Mouse (Mus musculus) liver, adult (tissue): ENCODE data around the gene Alox12.

ENCODE experiments used
- GATA4 ChIP-seq: IDR thresholded peaks from 2 replicates; pipeline ENCODE4 v1.6.1; 2014; ENCODE audit warnings: mild to moderate bottlenecking, low read length; ENCODE audit not compliant: insufficient replicate concordance

Gene Alox12

DNA sequence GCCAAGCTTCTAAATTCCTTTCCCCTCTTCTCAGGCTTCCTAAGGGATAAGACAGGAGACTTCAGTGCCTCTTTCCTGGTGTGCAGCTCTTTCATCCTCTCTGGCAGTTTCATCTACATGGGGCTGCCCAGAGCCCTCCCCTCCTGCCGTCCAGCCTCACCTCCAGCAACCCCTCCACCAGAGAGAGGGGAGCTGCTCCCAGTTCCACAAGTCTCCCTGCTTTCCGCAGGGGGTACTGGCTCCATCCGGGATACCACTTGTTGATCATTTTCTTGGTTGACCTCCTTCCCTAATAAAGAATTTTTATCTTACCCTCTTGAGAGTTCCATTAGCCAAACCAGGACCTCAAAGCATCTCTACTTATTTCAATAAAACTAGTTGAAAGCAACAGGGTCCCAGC is 39.0 kb downstream of the Alox12 start:
- TF ChIP-seq GATA4: no peak

DNA sequence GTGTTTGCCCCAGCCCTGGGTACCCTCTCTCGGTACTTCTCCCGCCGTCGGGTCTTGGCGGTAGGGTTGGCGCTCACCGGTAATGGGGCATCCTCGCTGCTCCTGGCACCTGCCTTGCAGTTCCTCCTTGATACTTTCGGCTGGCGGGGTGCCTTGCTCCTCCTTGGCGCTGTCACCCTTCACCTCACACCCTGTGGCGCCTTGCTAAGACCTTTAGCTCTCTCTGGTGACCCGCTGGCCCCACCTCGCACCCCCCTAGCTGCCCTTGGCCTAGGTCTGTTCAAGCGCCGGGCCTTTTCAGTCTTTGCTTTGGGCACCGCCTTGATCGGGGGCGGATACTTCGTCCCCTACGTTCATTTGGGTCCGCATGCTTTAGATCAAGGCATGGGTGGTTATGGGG is 39.9 kb downstream of the Alox12 start:
- TF ChIP-seq GATA4: no peak

DNA sequence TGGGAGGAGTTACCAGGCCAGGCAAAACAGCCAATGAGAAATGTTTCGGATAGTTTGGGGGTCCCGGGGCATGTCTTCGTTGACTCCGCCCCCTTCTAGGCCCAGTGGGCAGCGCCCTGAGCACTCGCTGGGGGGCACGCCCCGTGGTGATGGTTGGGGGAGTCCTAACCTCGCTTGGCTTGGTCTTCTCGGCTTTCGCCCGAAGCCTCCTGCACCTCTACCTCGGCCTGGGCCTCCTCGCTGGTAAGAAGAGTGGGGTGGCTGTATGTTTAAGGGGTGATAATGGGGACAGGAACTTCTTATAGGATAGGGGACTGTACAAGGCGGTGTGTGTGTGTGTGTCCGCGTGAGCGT is 40.3 kb downstream of the Alox12 start:
- no peak for TF ChIP-seq GATA4

DNA sequence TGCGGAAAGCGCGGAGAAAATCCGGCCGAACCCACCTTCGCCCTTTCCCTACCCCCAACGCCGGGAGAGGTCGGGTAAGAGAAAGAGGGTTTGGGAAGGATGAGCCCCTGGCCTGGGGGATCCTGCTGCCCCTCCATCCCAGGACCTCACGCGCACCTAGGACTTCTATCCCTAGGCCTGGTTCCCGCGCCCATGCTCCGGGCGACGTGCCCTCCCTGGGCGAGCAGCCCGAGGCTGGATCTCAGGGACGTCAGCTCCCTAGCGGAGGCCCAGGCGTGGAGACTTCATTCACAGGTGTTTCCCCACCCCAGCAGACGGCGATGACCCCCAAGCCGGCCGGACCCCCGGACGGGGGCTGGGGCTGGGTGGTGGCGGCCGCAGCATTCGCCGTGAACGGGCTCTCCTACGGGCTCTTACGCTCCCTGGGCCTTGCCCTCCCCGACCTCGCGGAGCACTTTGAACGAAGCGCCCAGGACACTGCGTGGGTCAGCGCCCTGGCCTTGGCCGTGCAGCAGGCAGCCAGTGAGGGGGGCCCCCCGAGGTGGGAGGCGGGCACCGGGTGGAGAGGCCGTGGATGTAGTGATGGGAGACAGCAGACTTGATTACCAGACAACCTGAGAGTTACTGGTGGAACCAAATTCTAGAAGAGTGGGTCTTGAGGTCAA is 40.8 kb downstream of the Alox12 start:
- TF ChIP-seq GATA4: no peak

DNA sequence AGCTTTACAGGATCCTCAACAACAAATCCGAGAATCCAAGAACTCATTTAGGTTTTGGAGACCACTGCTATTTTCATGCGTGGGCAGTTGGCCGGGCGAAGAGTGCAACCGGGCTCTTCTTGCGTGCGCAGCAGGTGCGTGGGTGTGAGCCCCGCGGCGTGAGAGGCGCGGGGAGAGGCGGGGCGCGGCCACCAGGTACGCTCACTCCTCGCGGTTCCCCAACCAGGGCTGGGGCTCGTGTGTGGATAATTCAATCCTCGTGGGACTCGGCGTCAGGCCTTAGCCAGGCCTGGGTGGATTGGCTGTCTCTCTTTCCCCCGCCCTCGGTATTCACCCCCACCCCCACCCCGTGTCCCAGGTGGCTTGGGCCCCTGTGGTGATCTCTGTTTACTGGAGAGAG is 41.4 kb downstream of the Alox12 start:
- TF ChIP-seq GATA4: no peak

DNA sequence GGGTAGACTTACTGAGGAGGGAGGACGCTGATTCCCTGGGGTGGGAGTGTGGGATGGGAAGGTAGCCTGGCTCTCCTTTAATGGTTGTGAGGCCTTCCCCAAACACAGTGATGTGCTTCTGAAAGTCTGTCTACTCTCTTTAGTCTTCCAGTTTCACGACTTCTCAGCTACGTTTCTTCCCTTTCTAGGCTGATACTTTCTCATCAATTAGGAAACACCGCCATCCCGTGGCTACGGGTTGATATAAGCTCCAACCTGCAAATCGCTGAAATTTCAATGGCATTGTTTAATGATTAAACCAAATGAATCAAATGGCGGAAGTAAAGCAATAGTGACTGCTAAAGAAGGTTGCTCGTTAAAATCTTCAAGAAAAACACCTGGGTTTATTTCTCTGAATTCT is 42.3 kb downstream of the Alox12 start:
- TF ChIP-seq GATA4: no peak

DNA sequence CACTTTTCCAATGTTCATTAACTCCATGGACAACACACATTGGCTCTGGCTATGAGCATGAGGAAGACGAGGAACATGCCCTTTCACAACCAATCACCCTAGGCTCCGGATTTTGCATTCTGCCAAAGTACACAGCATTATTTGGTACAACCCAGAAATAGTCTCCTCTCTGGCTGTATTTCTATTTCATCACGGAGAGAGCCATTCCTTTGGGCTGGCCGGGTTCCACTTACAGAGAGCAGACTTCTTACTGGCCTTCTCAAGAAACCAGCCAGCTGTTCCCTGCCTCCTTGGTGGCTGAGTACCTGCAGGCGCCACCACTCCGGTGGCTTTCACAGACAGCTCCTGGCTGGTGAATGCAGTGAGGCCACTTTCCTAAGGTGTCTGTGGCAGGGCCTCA is 42.7 kb downstream of the Alox12 start, which contains the start of gene Slc16a11:
Slc16a11 (plus strand) TSS at position 330 of the 400 bp plus-strand sequence.
- no peak for TF ChIP-seq GATA4

DNA sequence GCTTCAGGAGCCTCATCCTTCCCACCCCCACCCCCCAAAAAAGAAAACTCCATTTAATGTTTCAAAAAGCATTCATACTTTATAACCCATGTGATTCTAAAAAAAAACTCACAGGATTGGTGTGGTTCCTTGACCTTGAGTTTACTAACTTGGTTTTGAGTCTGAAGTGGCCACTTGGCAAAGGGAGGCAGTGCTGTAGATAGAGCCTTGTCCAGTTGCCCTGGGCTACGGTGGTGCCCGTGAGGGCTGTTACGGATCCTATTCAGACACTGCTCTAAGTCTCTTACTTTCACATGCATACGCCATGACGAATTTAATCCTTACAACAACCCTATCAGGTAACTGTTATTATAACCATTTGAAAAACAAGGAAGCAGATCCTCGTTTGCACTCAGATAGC is 43.2 kb downstream of the Alox12 start:
- TF ChIP-seq GATA4: no peak

DNA sequence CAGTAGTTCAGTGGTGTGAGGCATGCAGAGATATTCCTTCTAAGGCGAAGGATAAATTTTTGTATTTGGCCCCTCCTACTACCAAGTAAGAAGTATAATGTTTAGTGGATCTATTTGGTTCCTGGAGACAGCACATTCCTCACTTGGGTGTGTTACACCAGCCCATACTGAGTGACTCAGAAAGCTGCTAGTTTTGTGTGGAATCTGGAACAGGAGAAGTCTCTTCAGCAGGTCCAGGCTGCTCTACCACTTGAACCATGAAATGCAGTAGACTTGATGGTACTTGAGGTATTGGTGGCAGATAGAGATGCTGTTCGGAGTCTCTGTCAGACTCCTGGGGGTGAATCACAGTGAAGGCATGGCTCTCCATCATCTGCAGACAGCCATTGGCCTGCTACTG is 44.5 kb downstream of the Alox12 start:
- TF ChIP-seq GATA4: no peak

DNA sequence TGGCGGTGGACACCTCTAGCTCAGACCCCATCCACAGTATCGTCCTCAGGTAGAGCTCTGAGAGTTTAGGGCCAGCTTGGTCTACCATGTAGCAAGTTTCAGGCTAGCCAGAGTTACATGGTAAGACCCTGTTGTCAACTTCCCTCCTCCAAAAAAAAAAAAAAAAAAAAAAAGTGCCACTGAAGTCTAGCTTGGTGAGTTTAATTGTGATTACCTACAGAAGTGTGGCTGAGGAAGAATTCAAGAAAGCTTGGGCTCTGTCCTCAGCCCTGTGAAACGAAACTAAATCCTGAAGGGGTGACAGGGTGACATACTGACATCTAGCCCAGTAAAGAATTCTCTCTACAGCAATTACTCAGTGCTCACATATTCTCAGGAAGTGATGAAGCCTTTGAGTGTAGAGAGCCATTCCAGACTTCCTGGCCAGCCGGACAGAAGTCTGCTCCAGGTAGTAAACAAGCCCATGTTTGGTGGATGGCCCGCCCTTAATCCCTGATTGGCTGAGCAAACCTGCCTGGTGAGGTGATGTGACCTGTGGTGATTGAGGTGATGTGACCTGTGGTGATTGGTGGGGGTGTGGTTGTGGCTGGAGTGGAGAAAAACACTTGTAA is 46.3 kb downstream of the Alox12 start:
- TF ChIP-seq GATA4: no peak

DNA sequence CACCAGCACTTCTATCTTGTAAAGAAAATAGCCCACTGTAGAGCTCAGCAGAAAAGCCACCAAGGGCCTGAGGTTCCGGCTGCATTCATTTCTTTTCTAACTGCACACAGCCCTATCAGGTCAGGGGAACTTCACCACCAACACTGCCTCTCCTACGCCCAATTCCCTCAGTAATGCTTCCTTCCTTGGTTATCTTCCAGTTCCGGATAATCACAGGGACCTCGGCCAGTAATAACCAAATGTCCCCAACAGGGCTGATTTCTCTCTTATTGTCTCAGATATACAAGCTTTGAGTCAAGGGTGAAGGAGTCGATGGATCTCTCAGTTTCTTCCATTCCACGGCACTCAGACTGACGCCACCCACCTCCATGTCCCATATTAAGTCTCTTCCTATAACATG is 47.9 kb downstream of the Alox12 start:
- TF ChIP-seq GATA4: peak; percentile 72; the same call in 1 of the 2 replicates

DNA sequence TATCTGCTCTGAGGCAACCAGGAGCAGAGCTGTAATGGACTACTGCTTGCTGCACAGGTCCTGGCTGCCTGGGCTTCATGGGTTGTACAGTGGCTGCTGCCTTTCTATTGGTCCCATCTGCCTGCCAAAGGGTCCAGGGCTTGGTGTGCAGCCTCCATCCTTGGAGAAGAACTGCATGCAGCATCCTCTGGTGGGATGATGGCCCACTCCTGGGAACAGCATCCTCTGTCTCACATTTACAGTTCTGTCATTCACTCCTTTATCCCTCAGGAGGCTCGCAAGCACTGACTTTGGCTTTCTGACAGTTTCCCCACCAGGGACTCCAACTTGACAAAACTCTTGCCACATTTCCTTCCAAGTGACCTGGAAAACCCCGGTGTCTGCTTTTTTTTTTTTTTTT is 48.4 kb downstream of the Alox12 start:
- TF ChIP-seq GATA4: no peak

DNA sequence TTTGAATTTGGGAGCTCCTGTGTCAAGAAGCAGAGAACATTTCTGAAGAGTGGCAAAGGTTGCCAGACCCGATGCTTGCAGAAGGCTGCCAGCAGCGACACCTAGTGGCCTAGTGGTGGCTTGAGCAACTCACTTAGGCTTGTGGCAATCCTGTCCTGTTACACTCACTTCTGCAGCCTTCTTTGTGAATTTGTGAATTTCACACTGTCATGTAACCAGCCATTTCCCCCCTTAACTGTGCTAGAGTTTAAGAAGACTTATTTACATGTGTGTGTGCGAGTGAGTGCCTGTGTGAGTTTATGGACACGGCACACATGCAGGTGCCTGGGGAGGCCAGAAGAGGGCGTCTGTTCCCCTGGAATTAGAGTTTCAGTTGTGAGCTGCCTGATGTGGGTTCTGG is 53.5 kb downstream of the Alox12 start:
- TF ChIP-seq GATA4: no peak

DNA sequence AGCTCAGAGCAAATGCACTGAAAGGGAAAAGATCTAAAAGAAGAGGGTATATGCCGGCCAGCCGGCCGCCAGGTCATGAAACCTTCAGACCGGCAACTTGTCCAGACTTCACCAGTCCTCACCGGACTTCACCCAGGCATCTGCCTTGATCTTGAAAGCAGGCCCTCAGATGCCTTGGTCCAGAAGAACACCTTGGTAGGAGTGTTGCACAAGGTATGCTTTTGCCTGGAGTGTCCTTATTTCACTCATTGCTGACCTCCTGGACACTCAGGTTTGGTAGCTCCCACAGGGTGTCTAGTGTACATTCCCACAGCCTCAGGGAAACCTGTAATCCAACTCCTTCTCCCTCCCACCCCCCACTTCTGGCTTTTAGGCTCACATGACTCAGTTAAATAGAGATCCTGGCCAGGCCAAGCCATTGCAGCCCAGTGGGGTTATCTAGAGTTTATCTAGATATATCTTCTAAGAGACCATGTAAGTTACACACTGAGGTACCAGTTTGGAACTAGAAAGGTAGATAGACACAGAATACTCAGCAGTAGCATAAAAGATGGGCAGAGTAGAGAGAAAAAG is 55.0 kb downstream of the Alox12 start:
- no peak for TF ChIP-seq GATA4

DNA sequence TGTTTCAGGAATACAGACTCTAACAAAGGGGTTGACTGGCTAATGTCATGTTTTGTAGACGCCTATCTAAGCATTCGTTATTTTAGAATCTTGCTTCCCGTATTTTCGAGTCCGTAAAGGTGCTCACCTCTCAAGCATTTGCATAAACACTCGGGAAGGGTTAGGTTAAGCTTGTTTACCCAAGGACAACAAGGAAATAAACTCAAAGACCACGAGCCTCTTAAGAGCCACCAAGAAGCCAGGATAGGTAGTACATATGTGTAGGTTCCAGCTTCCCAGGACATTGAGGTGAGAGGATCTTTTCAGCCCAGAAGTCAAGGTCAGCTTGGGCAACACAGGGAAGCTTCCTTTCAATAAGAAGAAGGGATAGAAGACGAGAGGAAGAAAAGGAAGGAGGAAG is 56.0 kb downstream of the Alox12 start:
- no peak for TF ChIP-seq GATA4

DNA sequence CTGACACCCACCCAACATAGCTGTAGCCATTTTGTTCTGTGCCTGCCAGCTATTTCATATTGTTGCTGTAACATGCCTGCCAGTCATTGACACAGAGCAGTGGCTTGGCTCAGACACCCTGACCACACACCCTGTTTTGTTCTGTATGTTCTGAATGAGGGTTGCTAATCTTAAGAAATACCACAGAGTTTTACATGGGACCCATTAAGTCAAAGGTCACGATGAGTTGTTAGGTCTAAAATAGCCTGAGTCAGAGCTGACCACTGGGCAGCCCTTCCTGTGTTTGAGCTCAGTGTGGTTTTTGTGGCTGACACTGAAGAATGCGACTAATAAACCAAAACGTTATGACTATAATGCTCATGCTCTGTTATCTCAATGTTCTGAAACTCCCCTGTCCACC is 56.8 kb downstream of the Alox12 start:
- TF ChIP-seq GATA4: no peak
